Mouse (Mus musculus): ENCODE results near the gene Gm26657.

Gm26657 gene

DNA sequence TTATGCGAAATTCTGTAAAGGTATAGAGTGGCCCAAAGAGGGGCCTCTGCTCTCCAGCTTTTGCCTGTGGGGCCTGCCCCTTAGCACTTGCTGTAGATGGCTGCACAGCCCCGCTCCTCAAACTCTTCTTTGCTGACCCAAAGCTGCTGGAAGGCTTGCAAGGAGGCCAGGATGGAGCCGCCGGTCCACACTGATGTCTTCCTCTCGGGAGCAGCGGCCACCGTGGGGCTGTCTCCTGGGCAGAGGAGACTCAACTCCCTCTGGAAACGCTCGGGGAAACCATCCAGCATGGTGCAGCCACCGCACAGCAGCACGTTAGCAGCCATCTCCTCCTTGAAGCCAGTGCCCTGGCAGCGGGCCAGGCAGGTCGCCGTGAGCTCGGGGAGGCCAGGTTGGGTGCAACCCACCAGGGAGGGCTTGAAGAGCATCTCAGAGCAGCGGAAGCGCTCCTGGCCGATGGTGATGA is at the start of gene Gm26657:
TSS of gene Gm26657 (plus strand) at position 51 of the 466 bp plus-strand sequence.
- peak; percentile 66 for DNase-seq (ENCODE audit: low read depth, low spot score)

DNA sequence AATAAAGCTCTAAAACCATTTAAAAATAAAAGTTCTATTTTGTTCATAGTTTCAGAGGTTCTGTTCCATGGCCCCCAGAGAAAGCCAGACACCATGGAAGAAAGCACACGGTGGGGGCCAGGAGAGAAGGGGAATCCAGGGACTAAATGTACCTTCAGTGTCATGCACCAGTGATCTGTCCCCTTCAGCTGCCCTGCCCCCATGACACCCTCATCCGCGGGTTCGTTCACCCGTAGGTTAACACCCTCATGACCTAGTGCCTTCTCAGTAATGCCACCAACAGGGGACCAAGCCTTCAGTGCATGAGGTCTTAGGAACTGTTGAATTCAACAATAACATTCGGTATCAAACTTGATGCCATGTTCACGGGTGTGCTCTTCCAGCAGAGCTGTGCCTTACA is 43.5 kb upstream of the Gm26657 start:
- no peak for DNase-seq (ENCODE audit: low read depth, low spot score)

DNA sequence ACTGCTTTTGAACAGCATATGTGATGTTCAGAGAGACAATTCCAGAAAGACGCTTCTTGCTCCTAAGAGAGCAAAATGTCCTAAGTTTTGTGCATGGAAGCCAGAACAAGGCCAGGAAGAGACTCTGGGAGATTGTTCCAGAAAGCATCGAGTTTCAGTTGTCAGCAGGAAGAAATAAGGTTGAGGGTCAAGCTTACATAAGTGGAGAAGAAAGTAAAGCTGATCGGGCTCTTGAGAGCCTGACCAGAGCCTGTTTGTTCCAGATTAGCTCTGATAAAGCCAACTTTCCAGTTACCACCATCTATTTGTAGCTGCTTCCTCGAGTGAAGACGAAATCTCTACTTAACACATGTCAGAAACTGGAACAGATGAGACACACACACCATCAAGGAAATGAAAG is 41.2 kb upstream of the Gm26657 start:
- DNase-seq (ENCODE audit: low read depth, low spot score) = no peak

GRCm38 (mm10) chr4:56702234-56702633 is 37.6 kb upstream of the Gm26657 start:
- DNase-seq (ENCODE audit: low read depth, low spot score) = no peak

DNA sequence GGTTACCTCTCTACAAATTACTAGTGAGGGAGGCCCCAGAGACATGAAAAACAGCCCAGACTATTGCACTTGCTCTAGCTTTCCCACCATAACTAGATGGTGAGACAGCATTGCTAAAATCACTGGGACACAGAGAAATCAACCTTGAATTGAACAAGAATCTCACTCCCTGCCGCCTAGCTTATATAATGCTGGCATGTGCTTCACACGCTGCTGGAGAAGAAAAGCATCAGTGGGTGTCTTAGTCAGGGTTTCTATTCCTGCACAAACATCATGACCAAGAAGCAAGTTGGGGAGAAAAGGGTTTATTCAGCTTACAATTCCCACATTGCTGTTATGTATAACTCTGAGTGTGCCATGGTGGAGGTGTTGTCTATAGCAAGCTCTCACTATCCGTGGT is 26.7 kb upstream of the Gm26657 start:
- no peak for DNase-seq (ENCODE audit: low read depth, low spot score)

DNA sequence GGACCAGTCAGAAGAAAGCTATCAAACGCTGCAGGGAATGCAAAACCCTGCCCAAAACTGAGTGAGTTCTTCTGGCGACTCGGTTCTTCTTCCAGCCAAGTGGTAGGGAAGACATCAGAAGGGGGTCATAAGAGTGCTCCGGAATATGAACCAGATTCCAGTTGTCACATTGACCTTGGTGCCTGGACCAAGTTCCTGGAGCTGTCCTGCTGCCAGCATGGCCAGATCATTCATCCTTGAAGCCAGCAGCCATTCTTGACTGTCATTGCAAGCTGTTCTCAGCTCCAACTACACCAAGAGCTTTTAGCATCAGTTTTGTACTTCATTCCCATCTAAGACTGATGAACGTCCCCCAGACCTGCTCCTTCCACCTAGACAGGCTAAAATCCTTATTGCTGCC is 23.1 kb upstream of the Gm26657 start:
- DNase-seq (ENCODE audit: low read depth, low spot score) = no peak

- DNase-seq (ENCODE audit: low read depth, low spot score) = no peak
Observed at GRCm38 (mm10) chr4:56717932-56718331, 21.9 kb upstream of the Gm26657 start.

- DNase-seq (ENCODE audit: low read depth, low spot score) = no peak
Observed at GRCm38 (mm10) chr4:56718573-56719442, 21.1 kb upstream of the Gm26657 start.

- DNase-seq (ENCODE audit: low read depth, low spot score) = no peak
Observed at GRCm38 (mm10) chr4:56719456-56719855, 20.4 kb upstream of the Gm26657 start.

DNA sequence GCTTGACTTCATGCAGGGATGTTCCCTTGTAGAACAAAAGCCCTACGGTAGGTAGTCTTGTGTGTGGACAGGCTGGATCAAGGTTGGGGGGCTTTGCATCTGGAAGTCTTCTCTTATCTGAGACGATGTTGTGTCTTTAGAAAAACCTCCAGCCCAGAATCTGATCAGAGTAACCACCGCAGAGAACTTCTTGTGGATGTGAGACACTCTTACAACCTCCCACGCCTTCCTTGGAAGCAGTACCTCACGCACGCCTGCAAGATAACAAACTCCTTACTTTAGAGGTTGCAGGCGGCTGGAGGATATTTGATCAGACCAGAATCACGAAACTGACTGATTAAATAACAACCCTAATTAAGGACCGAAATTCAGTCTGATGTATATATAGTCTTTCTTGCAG is 19.5 kb upstream of the Gm26657 start:
- DNase-seq (ENCODE audit: low read depth, low spot score) = no peak

DNA sequence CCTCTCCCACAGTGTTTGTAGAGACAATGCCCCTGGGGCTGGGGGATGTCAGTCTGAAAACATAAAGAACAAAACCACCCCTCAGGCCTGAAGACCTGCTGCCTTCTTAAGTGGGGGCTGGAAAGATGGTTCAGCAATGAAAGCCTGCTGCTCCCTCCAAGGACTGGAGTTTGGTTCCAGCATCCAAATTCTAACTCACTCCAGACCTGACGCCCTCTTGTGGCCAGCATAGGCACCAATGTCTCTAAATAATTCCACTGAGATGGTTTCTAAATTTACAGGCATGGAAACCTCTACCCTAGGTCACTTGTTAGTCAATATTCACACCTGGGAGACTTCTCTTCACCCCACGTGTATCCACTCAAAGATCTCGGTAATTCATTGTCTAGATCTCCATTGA is 18.4 kb upstream of the Gm26657 start:
- DNase-seq (ENCODE audit: low read depth, low spot score) = peak; percentile 68

DNA sequence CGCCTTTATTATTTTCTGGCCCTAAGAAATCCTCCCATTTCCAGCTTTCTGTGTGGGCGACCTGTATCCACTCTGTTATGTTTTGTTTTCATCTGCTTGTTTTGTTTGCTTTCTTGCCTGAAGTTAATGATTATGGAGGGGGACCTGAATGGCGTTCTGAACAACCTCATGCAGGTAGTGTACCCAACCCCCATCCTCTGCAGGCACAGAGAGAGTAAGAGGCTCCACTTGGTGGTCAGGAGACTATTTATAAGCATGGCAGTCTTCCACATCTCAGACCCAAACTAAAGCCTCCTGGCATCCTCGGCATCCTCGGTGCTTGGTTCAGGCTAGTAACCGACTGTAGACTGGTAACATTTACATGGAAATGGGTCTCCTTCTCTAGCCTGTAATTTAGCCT is 17.5 kb upstream of the Gm26657 start:
- no peak for DNase-seq (ENCODE audit: low read depth, low spot score)

GRCm38 (mm10) chr4:56723237-56723636 is 16.6 kb upstream of the Gm26657 start:
- DNase-seq (ENCODE audit: low read depth, low spot score) = no peak

- peak; percentile 83 for DNase-seq (ENCODE audit: low read depth, low spot score)
Observed at GRCm38 (mm10) chr4:56725839-56726238, 14.0 kb upstream of the Gm26657 start.

DNA sequence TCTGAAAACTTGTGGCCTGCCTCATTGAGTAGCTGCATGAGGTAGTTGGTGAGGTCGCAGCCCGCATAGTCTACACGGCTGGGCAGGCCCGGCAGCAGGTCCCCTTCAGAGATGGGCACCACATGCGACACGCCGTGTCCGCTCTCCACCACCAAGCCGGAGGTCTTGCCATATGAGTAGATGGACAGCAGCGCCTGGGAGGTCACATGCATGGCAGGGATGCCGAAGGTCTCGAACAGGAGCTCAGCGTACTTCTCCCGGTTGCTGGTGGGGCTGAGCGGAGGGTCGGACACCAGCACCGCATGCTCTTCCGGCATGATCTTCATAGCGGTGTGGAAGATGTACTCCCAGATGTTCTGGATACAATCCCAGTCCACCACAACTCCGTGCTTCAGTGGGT is 741 bp downstream of the Gm26657 start:
- no peak for DNase-seq (ENCODE audit: low read depth, low spot score)

DNA sequence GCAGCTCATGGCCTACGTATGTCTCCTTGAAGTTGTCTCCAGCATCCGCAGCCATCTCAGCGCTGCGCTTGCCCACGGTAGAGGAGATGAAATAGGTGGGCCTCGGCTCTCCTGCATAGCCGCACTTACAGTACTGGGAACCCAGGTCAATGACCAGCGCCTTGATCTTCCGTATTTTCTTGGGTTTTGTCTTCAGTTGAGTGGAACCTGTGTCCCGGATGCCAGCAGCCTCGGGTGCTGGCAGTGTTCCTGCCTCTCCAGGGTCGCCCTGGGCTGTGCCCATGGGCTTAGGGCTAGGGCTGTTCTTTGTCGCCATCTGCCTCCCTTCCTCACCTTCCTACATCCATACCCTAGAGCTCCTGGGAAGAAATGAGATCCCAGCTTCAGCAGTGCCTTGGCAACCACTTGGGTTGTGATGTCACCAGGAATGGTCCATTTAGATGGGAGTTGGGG is 1.2 kb downstream of the Gm26657 start, which contains the start of gene Actl7b:
TSS of gene Actl7b (minus strand) at position 403 of the 453 bp plus-strand sequence.
- no peak for DNase-seq (ENCODE audit: low read depth, low spot score)

DNA sequence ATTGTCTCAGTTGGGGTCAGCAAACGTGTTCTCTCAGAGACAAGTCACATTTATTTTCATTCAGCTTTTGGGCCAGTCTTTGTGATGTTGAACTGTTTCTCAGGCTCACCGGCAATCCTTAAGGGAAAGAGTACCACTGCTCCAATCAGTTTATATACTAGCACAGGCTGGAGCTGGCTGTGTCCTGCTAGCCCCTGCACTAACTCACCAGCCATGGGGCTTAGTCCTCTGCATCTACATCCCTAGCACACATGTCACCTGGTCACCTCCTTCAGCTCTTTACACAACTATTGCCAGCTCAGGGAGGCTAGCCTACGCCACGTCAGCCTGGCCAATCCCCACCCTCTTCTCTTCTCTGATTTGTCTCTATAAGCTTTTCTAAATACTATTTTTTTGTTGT is 2.8 kb downstream of the Gm26657 start:
- DNase-seq (ENCODE audit: low read depth, low spot score) = peak; percentile 14

- DNase-seq (ENCODE audit: low read depth, low spot score) = no peak
Observed at GRCm38 (mm10) chr4:56743363-56744195, 3.7 kb downstream of the Gm26657 start, which contains the start of gene Actl7a. Gene Actl7a (plus strand): TSS chr4:56743413.

GRCm38 (mm10) chr4:56746345-56746744 is 6.5 kb downstream of the Gm26657 start:
- no peak for DNase-seq (ENCODE audit: low read depth, low spot score)

DNA sequence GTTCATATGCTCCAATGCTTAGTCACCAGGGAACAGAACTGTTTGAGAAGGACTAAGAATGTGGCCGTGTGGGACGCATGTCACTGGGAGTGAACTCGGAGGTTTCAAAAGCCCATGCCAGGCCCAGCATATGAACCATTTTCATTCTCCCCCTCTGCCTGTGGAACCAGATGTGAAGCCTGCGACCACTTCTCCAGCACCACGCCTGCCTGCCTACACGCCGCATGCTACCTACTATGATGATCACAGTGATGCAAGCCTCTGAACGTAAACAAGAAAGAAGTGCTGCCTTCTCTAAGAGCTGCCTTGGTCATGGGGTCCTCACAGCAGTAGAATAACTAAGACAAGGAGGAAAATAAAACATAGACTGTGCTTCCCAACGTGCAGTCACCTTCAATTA is 7.6 kb downstream of the Gm26657 start:
- no peak for DNase-seq (ENCODE audit: low read depth, low spot score)

DNA sequence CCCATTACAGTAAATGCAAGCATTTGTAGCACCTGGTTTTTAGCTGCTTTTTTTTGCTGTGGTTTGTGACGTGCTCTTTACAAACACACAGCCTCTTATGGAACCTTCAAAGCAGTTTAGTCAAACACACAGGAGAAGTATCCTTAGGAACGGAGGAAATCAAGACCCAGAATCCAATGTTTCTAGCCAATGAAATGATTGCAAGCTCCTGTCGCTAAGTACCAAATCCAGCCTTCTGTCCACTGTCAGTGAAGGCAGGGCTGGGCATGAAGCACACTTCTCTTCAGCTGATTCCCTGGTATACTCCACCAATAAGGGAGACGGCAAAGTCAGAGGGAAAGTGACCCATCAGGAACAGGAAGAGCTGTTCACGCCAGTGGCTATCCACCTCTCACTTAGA is 16.2 kb downstream of the Gm26657 start:
- DNase-seq (ENCODE audit: low read depth, low spot score) = no peak

DNA sequence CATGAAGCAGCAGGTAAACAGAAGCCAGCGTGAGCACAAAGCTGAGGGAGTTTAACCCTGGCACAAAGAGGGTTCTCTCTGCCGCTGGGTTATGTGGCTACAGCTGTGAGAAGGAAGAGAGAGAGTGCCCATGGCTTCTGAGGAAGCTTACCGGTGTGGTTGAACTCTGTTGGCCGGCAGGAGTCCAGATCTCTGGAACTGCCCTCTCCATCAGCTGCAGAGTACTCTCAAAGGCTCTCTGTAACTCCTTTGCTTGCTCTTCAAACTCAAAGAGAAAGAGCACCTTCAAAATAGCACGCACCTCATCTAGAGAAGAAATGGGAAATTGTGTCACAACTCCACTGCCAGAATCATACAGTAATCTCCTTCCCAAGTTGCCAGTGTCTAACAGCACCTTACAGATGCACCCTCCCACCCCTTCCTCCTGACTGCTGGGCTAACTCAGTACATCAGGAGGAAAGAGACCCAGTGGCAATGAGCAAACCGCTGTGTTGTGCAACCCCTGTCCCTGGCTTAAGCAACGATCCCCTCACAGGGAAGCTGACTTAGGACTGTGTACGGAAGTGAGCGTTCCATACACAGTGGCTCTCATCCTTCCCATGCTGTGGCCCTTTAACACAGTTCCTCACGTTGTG is 17.2 kb downstream of the Gm26657 start:
- no peak for DNase-seq (ENCODE audit: low read depth, low spot score)
